Mouse (Mus musculus) cerebellum, adult 2 months (tissue): ENCODE data around the gene Ptpn13.

Experiments
- CTCF ChIP-seq: fragments of 200-500 bp; IDR thresholded peaks from 2 replicates; pipeline ENCODE4 v1.5.1; 2011; ENCODE audit warnings: low read depth, mild to moderate bottlenecking, control low read depth, low read length, moderate library complexity, borderline replicate concordance; ENCODE audit not compliant: insufficient read depth
- POLR2A ChIP-seq: fragments of 200-500 bp; IDR thresholded peaks from 2 replicates; pipeline ENCODE4 v1.6.1; 2011; ENCODE audit warnings: low read length, control low read depth, borderline replicate concordance; ENCODE audit not compliant: insufficient read depth

DNA sequence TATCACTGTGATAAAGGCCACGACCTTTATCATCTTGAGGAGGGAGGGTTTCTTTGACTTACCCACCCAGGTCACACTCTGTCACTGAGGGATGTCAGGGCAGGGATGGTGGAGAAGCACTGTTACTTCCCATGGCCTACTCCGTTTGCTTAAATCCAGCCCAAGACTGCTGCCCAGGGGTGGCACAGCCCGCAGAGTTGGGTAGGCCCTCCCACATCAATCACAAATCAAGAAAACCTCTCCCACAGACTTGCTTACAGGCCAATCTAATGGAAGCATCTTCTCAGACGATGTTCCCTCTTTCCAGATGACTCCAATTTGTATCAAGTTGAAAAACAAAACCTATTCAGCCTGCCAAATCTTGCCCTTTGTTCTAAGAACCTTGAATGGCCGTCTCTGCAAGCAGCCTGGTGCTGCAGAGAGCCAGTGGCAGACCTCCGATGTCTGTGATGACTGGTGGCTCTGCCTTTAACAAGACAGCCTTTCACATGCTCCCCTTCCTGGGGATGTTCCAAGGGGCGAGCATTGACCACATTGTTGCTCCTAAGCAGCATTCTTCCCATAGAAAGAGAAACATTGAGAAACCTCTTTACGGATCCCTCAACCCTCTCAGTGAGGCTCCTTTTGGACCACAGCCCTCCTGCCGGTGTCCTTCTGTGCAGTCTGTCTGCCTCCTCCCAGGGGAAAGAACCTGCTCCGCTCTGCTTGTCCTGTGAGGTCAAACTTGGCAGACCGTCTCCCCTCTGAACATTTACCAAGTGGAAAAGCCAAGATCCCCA lies 178.3 kb downstream of the Ptpn13 start:
- TF ChIP-seq CTCF (no peak), POLR2A (no peak)
